Mouse (Mus musculus) liver, adult 2 months (tissue): ENCODE data around the gene Tmem117. TPM values are rescaled to one million over a fixed set of nuclear protein-coding genes. Genes with fewer than 3 reads are reported as not detected.

ENCODE experiments used
- DNase-seq: peaks from one replicate; pipeline ENCODE4 v3.0.0-alpha.2; 2011; ENCODE audit warnings: low read depth, low spot score; ENCODE audit errors: extremely low read depth
- H3K27ac ChIP-seq: fragments of 200-500 bp; replicated peaks from 2 replicates; pipeline ENCODE4 v1.5.1; 2012; ENCODE audit warnings: low read depth, mild to moderate bottlenecking, control low read depth, inconsistent platforms, low read length; ENCODE audit not compliant: insufficient read depth
- H3K27me3 ChIP-seq: fragments of 200-500 bp; 2 replicates; pipeline ENCODE4 v1.6.1; 2012; ENCODE audit warnings: mild to moderate bottlenecking, moderate library complexity, low read length, inconsistent platforms; ENCODE audit not compliant: control insufficient read depth, insufficient read depth
- H3K36me3 ChIP-seq: fragments of 200-500 bp; 2 replicates; pipeline ENCODE4 v1.6.1; 2012; ENCODE audit warnings: low read length, inconsistent platforms; ENCODE audit not compliant: control insufficient read depth, insufficient read depth
- H3K4me1 ChIP-seq: fragments of 200-500 bp; 2 replicates; pipeline ENCODE4 v1.6.1; 2011; ENCODE audit warnings: low read length; ENCODE audit not compliant: control insufficient read depth, insufficient read depth
- H3K4me3 ChIP-seq: fragments of 200-500 bp; 2 replicates; pipeline ENCODE4 v1.5.1; 2011; ENCODE audit warnings: low read depth, mild to moderate bottlenecking, control low read depth, low read length, moderate library complexity; ENCODE audit not compliant: insufficient read depth
- H3K79me2 ChIP-seq: fragments of 200-500 bp; 2 replicates; pipeline ENCODE4 v1.6.1; 2012; ENCODE audit warnings: inconsistent platforms, mild to moderate bottlenecking, low read length, moderate library complexity; ENCODE audit not compliant: control insufficient read depth, insufficient read depth
- H3K9ac ChIP-seq: fragments of 200-500 bp; 2 replicates; pipeline ENCODE4 v1.6.1; 2012; ENCODE audit warnings: low read depth, mild to moderate bottlenecking, control low read depth, inconsistent platforms, low read length
- CTCF ChIP-seq: fragments of 200-500 bp; IDR thresholded peaks from 2 replicates; pipeline ENCODE4 v1.5.1; 2011; ENCODE audit warnings: low read depth, low read length, control low read depth
- POLR2A ChIP-seq: fragments of 200-500 bp; IDR thresholded peaks from 2 replicates; pipeline ENCODE4 v1.6.1; 2011; ENCODE audit warnings: low read length, control low read depth; ENCODE audit not compliant: insufficient read depth; ENCODE audit errors: extremely low read depth
- WGBS: fragments of 180-500 bp; shearing (Covaris S2); methylation state at CpG from one replicate; pipeline ENCODE4 v1.1.7; 2018; 5-methylcytosine and 5-hydroxymethylcytosine counted together
- polyA plus RNA-seq: library from polyadenylated mRNA; depleted of rRNA; stranded (reverse); fragments of >200 nt; gene quantifications from 2 replicates; pipeline ENCODE4 v1.2.3, GENCODE M21; 2012
- total RNA-seq: library from RNA; depleted of rRNA; stranded (reverse); fragments of >200 nt; gene quantifications from 2 replicates; pipeline ENCODE4 v1.2.3, GENCODE M21; 2014

The Tmem117 gene
- total and polyA plus RNA-seq, 2 experiments, result 0.46 TPM; not detected in 1

- no peak overlapping the region for H3K27ac ChIP-seq
- no peak overlapping the region for H3K9ac ChIP-seq
- TF ChIP-seq CTCF, result no peak
- TF ChIP-seq POLR2A, result no peak
- 73% methylated on average over 4 of the region's 4 CpGs for WGBS
- H3K27me3 ChIP-seq, result no peaks in the 10 kb centered on the region
- H3K36me3 ChIP-seq, result no peaks in the 10 kb centered on the region
- H3K4me3 ChIP-seq, result no peak overlapping the region
- H3K4me1 ChIP-seq, result no peaks in the 10 kb centered on the region
- no peak for DNase-seq
- no peaks in the 10 kb centered on the region for H3K79me2 ChIP-seq
Observed at GRCm38 (mm10) chr15:94795484-94795883, 166.5 kb downstream of the Tmem117 start.

- no peak overlapping the region for H3K4me3 ChIP-seq
- no peaks in the 10 kb centered on the region for H3K27me3 ChIP-seq
- TF ChIP-seq POLR2A (no peak), CTCF (no peak)
- no peak overlapping the region for H3K27ac ChIP-seq
- H3K4me1 ChIP-seq, result no peaks in the 10 kb centered on the region
- no peaks in the 10 kb centered on the region for H3K79me2 ChIP-seq
- H3K9ac ChIP-seq, result no peak overlapping the region
- no peaks in the 10 kb centered on the region for H3K36me3 ChIP-seq
- no peak for DNase-seq
- WGBS, result 49% methylated on average over 3 of the region's 3 CpGs
Observed at GRCm38 (mm10) chr15:94798236-94798635, 169.2 kb downstream of the Tmem117 start.

- TF ChIP-seq POLR2A (no peak), CTCF (no peak)
- WGBS, result 72% methylated on average over 8 of the region's 8 CpGs
- H3K79me2 ChIP-seq, result no peaks in the 10 kb centered on the region
Observed at GRCm38 (mm10) chr15:94801462-94801861, 172.4 kb downstream of the Tmem117 start.

GRCm38 (mm10) chr15:94802820-94803219 is 173.8 kb downstream of the Tmem117 start:
- 82% methylated on average over 17 of the region's 17 CpGs for WGBS
- H3K9ac ChIP-seq, result no peak overlapping the region
- no peaks in the 10 kb centered on the region for H3K36me3 ChIP-seq
- no peaks in the 10 kb centered on the region for H3K27me3 ChIP-seq
- no peaks in the 10 kb centered on the region for H3K4me1 ChIP-seq
- DNase-seq, result no peak
- TF ChIP-seq POLR2A (no peak), CTCF (no peak)
- no peak overlapping the region for H3K4me3 ChIP-seq
- no peak overlapping the region for H3K27ac ChIP-seq
- no peaks in the 10 kb centered on the region for H3K79me2 ChIP-seq

More at GRCm38 (mm10) chr15:94801462-94801861, 172.4 kb downstream of the Tmem117 start:
- no peak overlapping the region for H3K4me3 ChIP-seq
- no peaks in the 10 kb centered on the region for H3K4me1 ChIP-seq
- no peak overlapping the region for H3K27ac ChIP-seq
- no peak overlapping the region for H3K9ac ChIP-seq
- no peaks in the 10 kb centered on the region for H3K27me3 ChIP-seq
- H3K36me3 ChIP-seq, result no peaks in the 10 kb centered on the region
- DNase-seq, result no peak

GRCm38 (mm10) chr15:94803624-94804342 is 174.8 kb downstream of the Tmem117 start:
- no peak for TF ChIP-seq POLR2A
- TF ChIP-seq CTCF, result no peak
- WGBS, result 69% methylated on average over 17 of the region's 17 CpGs
- no peak for DNase-seq
- Histone ChIP-seq H3K4me1 (no peaks in the 10 kb centered on the region), H3K27me3 (no peaks in the 10 kb centered on the region), H3K4me3 (no peak overlapping the region), H3K79me2 (no peaks in the 10 kb centered on the region), H3K9ac (no peak overlapping the region), H3K27ac (no peak overlapping the region), H3K36me3 (no peaks in the 10 kb centered on the region)

- no peak for TF ChIP-seq CTCF
- no peak for TF ChIP-seq POLR2A
- Histone ChIP-seq H3K27me3 (no peaks in the 10 kb centered on the region), H3K4me3 (no peak overlapping the region), H3K27ac (no peak overlapping the region), H3K36me3 (no peaks in the 10 kb centered on the region), H3K79me2 (no peaks in the 10 kb centered on the region), H3K4me1 (no peaks in the 10 kb centered on the region), H3K9ac (no peak overlapping the region)
- 70% methylated on average over 3 of the region's 3 CpGs for WGBS
- DNase-seq, result no peak
Observed at GRCm38 (mm10) chr15:94806005-94806404, 177.0 kb downstream of the Tmem117 start.
